Mouse (Mus musculus): ENCODE data around the gene Ndufs7. TPM values are rescaled to one million over a fixed set of nuclear protein-coding genes. Genes with fewer than 3 reads are reported as not detected.

Gene Ndufs7
- total RNA-seq, 2 experiments from 2014 or later, result 208 to 225 TPM

DNA sequence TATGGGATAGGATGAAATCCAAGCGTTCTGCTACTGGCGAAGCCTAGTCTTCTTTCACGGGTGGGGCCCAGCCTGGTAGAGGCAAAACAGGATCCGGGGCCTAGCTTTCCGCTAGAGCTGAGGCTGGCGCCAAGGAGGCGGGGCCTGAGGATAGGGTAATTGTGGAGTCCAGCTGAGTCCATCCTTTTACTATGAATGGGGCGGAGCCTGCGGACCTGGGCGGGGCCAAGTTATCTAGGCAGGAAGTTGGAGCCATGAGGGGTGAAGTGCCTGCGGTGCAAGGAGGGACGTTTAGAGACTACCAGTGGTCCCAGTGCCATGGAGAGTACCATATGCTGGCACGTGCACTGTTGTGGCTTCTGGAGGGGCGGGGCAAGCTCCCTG lies 12.7 kb downstream of the Ndufs7 start:
- DNase-seq (ENCODE audit: low spot score in 2 of 2), result peak; percentile 89 to 97

DNA sequence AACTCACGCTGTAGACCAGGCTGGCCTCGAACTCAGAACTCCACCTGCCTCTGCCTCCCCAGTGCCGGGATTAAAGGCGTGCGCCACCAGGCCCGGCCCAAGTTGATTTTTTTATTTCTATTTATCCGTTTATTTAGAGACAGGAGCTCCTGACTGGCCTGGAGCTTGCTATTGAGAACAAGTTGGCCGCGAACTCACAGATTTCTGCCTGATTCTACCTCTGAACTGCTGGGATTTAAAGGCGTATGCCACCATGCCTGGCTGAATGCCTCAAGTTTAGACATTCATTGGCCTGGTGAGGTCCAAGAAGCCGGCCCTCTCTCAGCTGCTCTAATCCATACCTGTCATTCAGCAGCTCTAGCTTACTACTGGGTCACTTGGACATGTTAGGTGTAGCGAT lies 13.2 kb downstream of the Ndufs7 start:
- DNase-seq (ENCODE audit: low spot score in 2 of 2), result no peak

DNA sequence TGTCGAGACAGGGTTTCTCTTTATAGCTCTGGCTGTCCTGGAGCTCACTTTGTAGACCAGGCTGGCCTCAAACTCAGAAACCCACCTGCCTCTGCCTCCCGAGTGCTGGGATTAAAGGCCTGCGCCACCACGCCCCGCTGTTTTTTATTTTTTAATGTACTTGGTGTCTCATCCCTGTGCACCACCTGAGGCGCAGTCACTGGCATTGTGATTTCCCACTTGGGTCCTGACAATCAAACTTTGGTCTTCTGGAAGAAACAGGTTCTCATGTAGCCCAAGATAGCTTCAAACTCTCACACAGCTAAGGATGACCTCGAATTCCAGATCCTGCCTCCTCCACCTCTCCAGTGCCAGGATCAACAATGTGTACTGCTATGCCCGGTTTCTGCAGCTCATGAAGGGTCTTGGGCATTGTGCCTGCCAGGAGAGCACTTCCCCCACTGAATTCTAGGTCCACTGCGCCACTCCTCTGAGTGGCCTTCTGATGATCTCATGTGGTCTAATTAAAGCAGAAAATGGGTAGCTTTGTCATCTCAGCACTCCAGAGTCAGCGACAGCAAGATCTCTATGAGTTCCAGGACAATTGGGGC lies 13.9 kb downstream of the Ndufs7 start:
- no peak for DNase-seq (ENCODE audit: low spot score in 2 of 2)

DNA sequence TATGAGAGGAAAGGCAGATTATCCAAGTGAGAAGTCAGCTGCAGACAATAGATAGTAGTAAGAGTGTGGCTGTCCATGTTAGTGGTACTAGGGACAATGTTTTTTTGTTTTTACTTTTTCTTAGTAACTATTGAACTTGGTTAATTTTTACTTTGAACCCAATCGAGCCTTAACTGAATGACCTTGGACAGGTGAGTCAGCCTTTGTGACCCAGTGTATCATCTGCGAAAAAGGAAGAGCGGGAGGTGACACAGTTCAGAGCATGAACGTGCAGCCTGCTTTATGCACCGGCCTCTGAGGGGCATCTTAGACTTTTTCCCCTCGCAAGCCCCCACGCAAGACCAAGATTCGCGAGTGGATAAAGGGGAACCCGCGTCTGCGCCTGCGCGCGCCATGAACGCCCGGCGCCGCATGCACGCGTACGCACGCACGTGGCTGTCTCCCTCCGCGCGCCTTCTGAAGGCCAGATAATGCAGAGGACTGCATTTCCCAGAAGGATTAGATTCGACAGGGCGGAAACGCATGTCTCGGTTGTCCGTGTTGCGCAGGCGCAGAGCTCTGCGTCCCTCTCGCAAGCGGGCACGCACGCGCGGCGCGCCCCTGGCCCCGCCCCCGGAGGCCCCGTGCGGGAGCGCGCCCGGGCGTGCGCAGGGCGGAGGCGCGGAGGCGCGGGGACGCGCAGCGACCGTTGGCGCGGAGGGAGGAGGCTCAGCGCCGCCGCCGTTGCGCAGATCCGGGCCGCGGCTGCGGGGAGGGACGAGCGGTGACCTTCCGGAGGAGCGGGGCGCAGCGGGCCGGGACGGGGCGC lies 15.6 kb downstream of the Ndufs7 start:
- peak; percentile 97 to 98 for DNase-seq (ENCODE audit: low spot score in 2 of 2)

DNA sequence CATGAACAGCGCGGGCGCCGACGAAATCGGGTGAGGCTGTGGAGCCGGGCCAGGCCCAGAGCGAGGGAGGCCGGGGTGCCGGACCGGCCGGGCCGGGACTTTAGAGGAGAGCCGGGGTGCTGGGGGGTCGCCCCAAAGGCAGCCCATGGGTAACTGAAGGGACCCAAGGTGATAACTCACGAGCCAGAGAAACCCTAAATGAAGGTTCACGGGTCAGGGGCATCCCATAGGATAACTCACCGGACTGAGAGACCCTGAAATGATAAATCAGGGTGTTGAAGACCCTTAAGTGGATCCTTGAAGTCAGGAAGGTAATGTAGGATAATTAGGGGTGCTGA lies 16.2 kb downstream of the Ndufs7 start:
- DNase-seq (ENCODE audit: low spot score in 2 of 2), result no peak

DNA sequence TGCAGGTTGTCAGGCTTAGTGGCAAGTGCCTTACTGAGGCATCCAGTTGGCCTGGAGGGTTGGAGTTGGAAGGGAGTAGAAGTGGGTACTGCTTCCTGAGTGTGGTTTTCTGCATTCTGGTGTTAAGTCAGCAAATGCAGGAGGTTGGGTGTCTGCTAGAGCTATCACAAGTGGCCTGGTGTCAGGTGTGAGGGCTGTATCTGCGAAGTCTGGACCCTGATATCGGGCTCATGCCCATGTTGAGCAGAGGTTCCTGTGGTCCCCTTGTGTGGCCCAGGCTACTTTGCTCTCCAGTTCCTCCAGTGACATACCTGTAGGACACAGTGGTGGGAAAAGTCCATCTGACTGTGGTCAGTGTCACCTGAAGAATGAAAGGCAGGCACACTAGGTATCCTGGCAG lies 21.2 kb downstream of the Ndufs7 start:
- DNase-seq (ENCODE audit: low spot score in 2 of 2), result no peak

DNA sequence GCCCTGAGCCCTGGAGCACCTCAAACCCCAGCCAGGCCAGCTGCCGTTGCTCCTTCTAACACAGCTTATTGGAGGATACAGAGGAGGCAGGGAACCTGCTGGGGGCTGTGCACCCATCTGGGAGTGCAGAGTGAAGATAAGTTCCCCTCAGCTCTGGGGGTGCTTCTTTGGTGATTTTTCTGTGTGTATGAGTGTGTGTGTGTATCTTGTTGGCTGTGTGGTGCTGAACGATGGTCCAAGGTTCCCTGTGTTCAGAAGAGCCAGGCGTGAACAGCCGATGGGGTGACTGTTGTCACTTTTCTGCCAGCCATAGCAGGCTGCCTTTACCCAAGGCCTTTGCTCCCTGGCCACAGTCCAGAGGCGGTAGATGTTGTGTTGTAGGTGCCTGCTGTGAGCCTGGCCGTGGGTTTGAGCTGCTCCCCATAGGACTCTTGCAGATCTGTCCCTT lies 21.8 kb downstream of the Ndufs7 start:
- DNase-seq (ENCODE audit: low spot score in 2 of 2), result peak in 1 of 2 experiments; percentile 54

DNA sequence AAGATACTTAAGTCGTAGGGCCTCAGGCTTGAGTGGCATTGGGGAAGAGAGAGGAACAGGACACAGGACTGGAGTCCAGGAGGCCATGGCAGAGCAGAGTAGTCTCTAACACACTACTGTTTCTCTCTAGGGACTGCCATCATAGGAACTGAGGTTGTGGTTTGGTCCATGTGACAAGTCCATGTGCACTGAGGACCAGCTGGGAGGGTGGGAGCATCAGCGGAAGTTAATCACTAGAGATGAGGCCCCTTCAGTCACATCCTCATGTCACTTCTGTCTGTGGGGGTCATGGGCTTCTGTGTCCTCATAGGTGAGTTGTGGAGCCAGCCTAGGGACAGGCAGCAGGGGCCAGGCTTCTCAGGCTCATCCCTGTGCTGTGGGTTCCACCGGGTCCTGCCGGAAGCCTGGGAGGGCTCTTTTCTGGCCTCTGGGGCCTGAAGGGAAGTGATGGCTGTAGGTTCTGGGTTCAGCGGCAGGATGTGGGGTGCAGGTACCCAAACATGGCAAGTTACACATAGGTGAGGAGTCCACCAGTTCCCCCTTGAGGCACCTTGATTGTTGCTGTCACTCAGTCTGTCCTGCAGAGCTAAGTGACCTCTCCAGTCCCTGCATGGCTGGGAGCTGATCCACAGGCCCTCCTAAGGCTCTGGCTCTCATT lies 22.4 kb downstream of the Ndufs7 start:
- DNase-seq (ENCODE audit: low spot score in 2 of 2), result no peak

DNA sequence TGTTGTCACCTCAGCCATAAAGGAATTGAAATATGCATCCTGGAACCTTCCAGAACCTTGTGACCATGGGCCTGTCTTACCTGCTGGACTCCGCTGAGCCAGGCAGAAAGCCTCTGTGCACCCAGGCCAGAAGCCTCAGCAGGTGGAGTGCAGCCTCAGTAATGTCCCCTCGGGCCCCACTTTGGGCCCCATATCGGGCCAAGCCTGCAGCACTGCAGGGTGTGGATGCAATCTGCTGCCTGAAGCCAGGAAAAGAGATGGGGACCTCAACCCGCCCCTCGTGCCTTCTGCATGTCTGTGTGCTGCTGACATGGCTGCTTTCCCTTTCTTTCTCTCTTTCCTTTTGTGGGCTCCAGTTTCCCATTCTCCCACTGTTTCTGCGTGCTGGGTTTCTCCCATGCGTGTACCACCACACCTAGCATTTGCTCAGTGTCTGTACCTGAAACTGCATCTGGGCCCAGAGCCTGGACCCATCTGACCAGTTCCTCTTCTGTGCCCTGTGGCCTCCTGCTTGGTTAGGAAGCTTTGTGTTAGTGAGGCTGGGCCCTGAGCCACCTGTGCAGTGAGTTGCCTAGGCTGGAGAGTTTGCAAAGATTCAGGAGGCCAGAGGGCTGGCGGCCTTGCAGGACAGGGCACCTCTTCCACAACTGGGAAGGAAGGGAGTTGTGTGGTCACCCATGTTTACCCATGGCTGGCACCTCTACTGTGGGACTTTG lies 23.1 kb downstream of the Ndufs7 start:
- DNase-seq (ENCODE audit: low spot score in 2 of 2), result no peak

DNA sequence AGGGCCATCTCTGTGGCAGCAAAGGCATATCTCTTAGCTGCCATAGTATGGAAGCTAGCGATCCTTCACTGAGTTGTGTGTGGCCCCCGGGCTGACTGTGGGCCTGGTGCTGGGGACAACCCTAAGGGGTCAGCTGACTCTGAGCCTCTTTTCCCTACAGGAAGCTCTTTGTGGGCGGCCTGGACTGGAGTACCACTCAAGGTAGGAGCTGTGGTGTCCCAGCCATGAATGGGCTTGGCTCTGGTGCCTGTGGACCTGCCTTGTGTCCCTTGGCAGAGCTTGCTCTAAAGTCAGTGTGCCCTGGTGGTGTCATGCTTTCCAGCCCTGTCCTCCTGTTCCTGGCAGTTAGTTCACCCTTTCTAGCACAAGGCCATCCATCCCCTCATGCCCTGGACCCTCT lies 24.9 kb downstream of the Ndufs7 start:
- no peak for DNase-seq (ENCODE audit: low spot score in 2 of 2)

DNA sequence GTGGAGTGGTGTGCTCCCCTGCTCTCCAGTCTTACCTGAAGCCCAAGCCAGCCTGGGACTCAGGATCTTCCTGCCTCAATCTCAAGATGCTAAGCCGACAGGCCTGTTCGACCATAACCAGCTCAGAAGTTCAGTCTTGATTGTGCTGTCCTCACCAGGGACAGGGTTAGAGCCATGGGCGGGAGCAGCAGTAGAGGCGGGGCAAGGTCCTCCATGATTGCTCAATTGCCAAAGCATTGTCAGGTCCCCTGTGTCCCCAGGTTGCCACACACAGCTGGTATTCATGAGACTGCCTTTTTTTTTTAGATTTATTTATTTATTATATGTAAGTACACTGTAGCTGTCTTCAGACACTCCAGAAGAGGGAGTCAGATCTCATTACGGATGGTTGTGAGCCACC lies 27.3 kb downstream of the Ndufs7 start:
- no peak for DNase-seq (ENCODE audit: low spot score in 2 of 2)

DNA sequence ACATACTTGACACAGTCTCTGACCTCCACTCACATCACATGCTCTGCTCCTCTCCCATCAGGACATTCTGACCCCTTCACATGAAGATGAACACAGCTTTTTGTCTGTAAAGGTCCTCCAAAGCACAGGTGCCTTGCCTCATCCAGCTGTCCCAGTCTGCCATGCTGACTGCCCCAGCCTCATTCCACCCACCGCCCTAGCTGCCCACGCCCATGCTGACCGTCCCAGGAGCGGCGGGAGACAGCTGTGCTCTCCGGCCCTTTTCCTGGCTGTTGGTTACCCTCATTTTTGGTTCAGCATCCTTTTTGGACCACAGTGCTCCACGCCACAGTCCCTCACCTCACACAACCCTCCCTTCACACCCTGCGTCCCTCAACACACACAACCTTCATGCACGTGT lies 29.5 kb downstream of the Ndufs7 start:
- no peak for DNase-seq (ENCODE audit: low spot score in 2 of 2)

DNA sequence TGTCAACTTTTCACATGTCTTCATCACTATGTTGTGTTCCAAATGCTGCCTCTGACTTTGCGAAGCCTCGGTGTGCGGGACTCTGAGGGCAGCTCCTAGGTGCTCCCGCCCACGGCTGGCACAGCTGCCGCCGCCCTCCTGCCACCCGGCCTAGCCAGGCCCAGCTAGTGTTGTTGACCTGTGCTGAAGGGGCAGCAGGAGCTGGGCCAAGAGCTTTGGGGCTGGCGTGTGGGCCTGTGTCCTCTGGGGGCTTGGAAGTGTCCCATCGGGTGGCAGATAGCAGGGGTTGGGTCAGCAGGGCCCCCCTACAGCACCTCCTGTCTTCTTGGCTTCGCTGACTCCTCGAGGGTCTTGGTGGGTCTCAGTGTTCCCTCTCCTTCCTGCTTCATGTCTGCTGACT lies 30.4 kb downstream of the Ndufs7 start:
- DNase-seq (ENCODE audit: low spot score in 2 of 2), result no peak

DNA sequence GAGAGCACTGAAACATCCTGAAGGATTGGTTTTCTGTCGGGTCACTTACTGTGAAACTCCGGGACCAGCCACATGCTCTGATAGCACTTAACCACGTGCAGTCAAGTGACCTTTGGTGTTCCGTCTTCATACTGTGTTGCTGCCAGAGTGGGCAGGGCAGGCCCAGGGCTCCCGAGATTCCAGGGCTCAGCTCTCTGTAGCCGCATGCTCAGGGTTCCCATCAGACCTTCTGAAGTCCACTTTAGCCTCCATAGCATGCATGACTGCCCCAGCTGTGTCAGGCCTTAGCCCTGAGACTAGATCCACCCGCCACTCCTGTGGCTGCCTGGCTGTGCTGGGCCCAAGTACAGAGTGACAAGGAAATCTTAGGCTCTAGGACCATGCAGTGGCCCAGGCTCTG lies 32.4 kb downstream of the Ndufs7 start:
- no peak for DNase-seq (ENCODE audit: low spot score in 2 of 2)

DNA sequence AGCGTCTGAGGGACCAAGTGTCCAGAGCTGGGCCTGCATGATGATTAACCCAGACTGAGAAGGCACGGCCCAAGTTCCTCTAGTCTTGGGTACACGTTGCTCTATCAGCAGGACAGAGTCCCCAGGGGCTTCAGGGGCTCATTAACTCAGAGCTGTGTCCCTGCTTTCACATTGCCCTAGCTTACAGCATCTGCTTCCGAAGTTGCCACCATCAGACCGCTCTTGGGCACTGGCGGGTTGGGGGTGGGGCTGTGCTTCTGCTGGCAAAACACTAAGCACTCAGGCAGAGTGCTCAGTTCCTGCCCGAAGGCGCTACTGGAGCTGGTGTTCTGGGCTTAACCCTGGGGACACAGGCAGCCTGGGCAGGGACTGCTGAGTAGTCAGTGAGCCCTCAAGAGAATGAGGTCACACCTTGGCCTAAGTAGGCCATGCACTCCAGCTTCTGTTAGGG lies 33.0 kb downstream of the Ndufs7 start:
- no peak for DNase-seq (ENCODE audit: low spot score in 2 of 2)

DNA sequence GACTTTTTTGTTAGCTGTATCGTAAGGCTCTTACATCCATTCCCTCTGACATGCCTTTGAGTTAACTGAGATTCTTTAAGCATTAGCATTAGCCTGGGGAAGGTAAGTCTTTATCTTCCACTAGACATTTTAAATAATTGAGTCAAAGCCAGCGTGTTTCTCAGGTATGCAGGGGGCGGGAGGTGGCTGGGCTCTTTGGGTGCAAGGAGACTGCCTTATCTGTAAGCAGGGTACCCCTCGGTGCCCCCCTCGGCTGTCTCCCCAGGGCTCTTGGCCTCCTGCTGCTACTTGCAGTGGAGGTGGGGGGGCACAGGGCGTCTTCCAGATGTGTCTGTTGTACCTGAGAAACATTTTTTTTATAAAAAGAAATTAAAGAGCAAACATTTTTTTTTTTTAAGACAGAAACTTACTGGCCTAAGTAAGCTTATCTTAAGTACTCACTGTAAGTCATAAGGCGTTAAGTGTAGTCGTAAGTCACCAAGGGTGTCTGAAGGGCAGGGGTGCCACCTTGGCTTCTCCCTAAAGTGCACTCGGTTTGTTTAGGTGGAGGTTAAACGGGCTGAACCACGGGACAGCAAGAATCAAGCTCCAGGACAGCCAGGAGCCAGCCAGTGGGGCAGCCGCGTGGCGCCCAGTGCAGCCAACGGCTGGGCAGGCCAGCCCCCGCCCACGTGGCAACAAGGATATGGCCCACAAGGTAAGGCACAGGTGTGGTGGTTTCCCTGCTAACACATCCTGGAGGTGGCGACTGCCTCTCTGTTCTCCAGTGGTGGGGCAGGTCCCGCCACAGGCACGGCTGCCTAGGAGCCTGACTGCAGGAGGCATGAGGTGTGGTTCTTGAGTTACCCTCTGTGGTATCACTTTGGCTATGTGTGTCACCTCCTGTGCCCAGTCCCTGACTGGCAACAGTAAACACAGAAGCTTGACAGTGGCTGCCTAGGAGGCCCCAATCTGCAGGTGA lies 33.8 kb downstream of the Ndufs7 start:
- no peak for DNase-seq (ENCODE audit: low spot score in 2 of 2)

DNA sequence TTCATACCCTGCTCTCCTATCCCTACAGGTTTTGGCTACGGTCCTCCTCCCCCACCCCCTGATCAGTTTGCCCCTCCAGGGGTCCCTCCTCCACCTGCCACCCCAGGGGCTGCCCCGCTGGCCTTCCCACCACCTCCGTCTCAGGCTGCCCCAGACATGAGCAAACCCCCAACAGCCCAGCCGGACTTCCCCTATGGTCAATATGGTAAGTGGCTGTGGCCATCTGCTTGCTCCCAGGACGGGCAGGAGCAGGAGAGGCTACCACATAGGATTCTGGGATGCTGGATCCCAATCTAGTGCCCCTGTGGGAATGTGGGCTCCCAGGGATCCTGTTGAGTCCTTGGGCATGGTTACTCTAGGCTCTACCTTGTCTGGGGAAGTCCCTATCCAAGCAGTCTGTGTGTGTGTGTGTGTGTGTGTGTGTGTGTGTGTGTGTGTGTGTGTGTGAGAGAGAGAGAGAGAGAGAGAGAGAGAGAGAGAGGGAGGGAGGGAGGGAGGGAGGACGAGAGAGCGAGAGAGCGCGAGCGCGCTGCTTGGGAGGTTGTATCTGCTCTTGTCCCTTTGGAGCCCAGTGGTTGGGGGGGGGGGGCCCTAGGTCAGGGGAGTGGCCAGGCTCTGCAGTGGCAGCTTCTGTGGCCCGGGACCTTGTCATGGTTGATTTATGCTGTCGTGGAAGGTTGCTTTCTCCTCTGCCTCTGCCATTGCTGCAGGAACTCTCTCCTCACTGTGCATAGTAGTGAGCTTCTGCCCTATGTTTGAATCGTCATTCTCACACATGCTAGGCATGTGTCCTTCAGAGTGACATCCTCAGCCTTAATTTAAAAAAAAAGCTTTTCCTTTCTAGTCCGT lies 36.5 kb downstream of the Ndufs7 start:
- no peak for DNase-seq (ENCODE audit: low spot score in 2 of 2)

DNA sequence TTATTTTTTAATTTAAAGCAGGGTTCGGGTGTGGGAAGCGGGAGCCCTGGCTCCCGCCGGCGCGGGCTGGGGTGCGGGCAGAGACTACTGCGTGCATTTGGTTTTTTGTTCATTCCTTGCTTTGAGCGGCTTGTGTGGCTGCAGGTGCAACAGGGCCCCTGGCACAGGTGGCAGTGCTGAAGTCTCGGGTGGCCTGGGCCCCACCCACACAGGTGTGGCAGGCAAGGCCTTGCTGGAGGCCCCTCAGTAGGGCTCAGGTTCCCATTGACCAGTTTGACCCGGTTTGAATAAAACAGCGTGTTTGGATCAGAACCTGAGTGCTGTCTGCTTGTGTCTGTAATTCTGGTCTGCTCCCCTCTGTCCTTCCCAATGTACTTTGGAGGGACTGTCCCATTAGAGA lies 39.2 kb downstream of the Ndufs7 start:
- no peak for DNase-seq (ENCODE audit: low spot score in 2 of 2)

DNA sequence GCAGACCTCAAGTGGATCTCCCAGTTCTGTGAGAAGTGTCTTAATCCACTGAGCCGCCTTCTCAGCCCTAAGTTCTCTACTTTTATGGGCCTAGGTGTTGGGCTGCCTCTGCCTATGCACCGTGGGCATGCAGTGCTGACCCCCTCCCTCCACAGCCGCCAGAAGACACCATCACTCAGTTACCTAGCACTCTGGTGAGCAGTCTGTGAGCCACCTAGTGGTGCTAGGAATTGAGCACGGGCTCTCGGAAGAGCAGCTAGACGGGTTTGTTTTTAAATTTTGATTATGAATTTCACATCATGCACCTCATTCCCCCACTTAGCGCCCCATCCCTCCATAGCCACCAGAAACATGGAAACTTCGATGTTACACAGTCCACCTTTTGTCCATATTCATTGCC lies 39.7 kb downstream of the Ndufs7 start:
- DNase-seq (ENCODE audit: low spot score in 2 of 2), result no peak

Data from adrenal gland, postnatal 4 days (tissue).